Mouse (Mus musculus): ENCODE data around the gene Kcnn3. TPM values are rescaled to one million over a fixed set of nuclear protein-coding genes. Genes with fewer than 3 reads are reported as not detected.
A peak's percentile ranks its signal among the peaks of the same experiment; 100 is the strongest.

Kcnn3 gene
- total RNA-seq, 2 experiments from 2014 or later = 6.9 to 11.9 TPM

GRCm38 (mm10) chr3:89672573-89673317, 152.8 kb downstream of the Kcnn3 start:
- no peak for DNase-seq

GRCm38 (mm10) chr3:89677617-89678016, 157.7 kb downstream of the Kcnn3 start:
- DNase-seq = no peak

GRCm38 (mm10) chr3:89686031-89686430, 166.1 kb downstream of the Kcnn3 start:
- DNase-seq = no peak

- DNase-seq = peak; percentile 89
These were observed 169.0 kb downstream of the Kcnn3 start for GRCm38 (mm10) chr3:89688694-89689581.

- DNase-seq = no peak
These were observed 171.8 kb downstream of the Kcnn3 start for GRCm38 (mm10) chr3:89691776-89692175.

GRCm38 (mm10) chr3:89696152-89696821, 176.3 kb downstream of the Kcnn3 start:
- DNase-seq = no peak

- DNase-seq = no peak
These were observed 179.0 kb downstream of the Kcnn3 start for GRCm38 (mm10) chr3:89698958-89699357.

- no peak for DNase-seq
These were observed 180.5 kb downstream of the Kcnn3 start for GRCm38 (mm10) chr3:89700461-89700860.

GRCm38 (mm10) chr3:89703596-89703995, 183.6 kb downstream of the Kcnn3 start:
- DNase-seq = no peak

GRCm38 (mm10) chr3:89704064-89704463, 184.1 kb downstream of the Kcnn3 start:
- no peak for DNase-seq

- peak; percentile 70 for DNase-seq
These were observed 194.6 kb downstream of the Kcnn3 start, which contains the start of gene Adar for GRCm38 (mm10) chr3:89714359-89715206. Adar (plus strand) TSS chr3:89715022.

- peak; percentile 40 for DNase-seq
These were observed 195.4 kb downstream of the Kcnn3 start for GRCm38 (mm10) chr3:89715207-89715966.

GRCm38 (mm10) chr3:89715967-89716256, 195.9 kb downstream of the Kcnn3 start:
- no peak for DNase-seq

GRCm38 (mm10) chr3:89722032-89722431, 202.1 kb downstream of the Kcnn3 start:
- DNase-seq = no peak

- DNase-seq = no peak
These were observed 203.6 kb downstream of the Kcnn3 start for GRCm38 (mm10) chr3:89723400-89724084.

Other genes with a start within 250 kb of the Kcnn3 start
- gene Slc50a1, start 249.6 kb upstream of the Kcnn3 start, total RNA-seq (2021) = 10 to 100 TPM; 19.0 to 28.7 TPM
- 10 to 100 TPM; 21.1 to 26.3 TPM for gene Efna1, start 239.0 kb upstream of the Kcnn3 start, total RNA-seq (2021)
- gene Efna3, start 197.2 kb upstream of the Kcnn3 start, total RNA-seq (2021) = not detected
- gene Efna4, start 182.1 kb upstream of the Kcnn3 start, total RNA-seq (2021) = 1 to 10 TPM in 1 of 2 experiments, under 1 TPM in 1; 0.82 to 1.9 TPM
- 10 to 100 TPM; 32.6 to 48.1 TPM for gene Adam15, start 170.2 kb upstream of the Kcnn3 start, total RNA-seq (2021)
- not detected for gene Dcst2, start 158.2 kb upstream of the Kcnn3 start, total RNA-seq (2021)
- gene Dcst1, start 154.9 kb upstream of the Kcnn3 start, total RNA-seq (2021) = under 1 TPM; 0.12 to 0.14 TPM
- gene Zbtb7b, start 125.4 kb upstream of the Kcnn3 start, total RNA-seq (2021) = 10 to 100 TPM; 19.1 to 21.8 TPM
- under 1 TPM; 0.59 to 0.73 TPM for gene Lenep, start 117.4 kb upstream of the Kcnn3 start, total RNA-seq (2021)
- 10 to 100 TPM; 25.8 to 29.5 TPM for gene Flad1, start 108.3 kb upstream of the Kcnn3 start, total RNA-seq (2021)
- gene Cks1b, start 101.8 kb upstream of the Kcnn3 start, total RNA-seq (2021) = 10 to 100 TPM; 19.7 to 22.3 TPM
- gene Shc1, start 101.7 kb upstream of the Kcnn3 start, total RNA-seq (2021) = 10 to 100 TPM; 50.0 to 57.8 TPM
- 10 to 100 TPM; 15.9 to 22.2 TPM for gene Pygo2, start 90.0 kb upstream of the Kcnn3 start, total RNA-seq (2021)
- 100 to 1,000 TPM; 155 to 167 TPM for gene Pbxip1, start 83.5 kb upstream of the Kcnn3 start, total RNA-seq (2021)
- gene Pmvk, start 65.6 kb upstream of the Kcnn3 start, total RNA-seq (2021) = 1 to 10 TPM; 9.8 to 9.9 TPM
- gene Adar, start 194.9 kb downstream of the Kcnn3 start, total RNA-seq (2021) = 1 to 10 TPM; 6.3 to 8.3 TPM
- gene Chrnb2, start 244.5 kb downstream of the Kcnn3 start, total RNA-seq (2021) = under 1 TPM; 0.16 to 0.23 TPM